Mouse (Mus musculus) olfactory bulb, adult 2 months (tissue): Measurements from ENCODE around the gene Fam192a.

ENCODE experiments used
- CTCF ChIP-seq: fragments of 200-500 bp; IDR thresholded peaks from 2 replicates; pipeline ENCODE4 v1.5.1; 2012; ENCODE audit warnings: low read depth, mild to moderate bottlenecking, low read length, moderate library complexity; ENCODE audit not compliant: insufficient read depth
- POLR2A ChIP-seq: fragments of 200-500 bp; IDR thresholded peaks from 2 replicates; pipeline ENCODE4 v1.6.1; 2012; ENCODE audit warnings: mild to moderate bottlenecking, low read depth, low read length, moderate library complexity; ENCODE audit not compliant: insufficient read depth

DNA sequence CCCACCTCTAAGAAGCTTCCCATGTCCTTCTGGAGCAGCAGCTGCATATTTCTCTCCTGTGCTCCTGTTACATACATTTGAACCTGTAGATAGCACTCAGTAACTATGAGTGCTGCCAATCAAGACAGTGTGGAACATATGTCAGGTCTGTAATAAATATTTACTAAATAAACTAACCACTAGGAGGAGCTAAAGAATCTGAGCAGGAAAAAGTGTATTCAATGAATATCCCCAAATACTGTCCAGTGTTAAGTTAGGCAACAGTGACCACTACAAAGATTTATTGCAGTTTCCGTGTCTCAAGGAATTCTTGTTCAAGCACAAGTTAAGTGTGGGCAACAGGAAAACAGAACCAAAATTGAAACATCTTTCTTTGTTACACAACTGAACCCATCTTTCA is 7.6 kb downstream of the Fam192a start:
- TF ChIP-seq CTCF (no peak), POLR2A (no peak)
